Mouse (Mus musculus): ENCODE measurements around the gene Spout1.

Gene Spout1

DNA sequence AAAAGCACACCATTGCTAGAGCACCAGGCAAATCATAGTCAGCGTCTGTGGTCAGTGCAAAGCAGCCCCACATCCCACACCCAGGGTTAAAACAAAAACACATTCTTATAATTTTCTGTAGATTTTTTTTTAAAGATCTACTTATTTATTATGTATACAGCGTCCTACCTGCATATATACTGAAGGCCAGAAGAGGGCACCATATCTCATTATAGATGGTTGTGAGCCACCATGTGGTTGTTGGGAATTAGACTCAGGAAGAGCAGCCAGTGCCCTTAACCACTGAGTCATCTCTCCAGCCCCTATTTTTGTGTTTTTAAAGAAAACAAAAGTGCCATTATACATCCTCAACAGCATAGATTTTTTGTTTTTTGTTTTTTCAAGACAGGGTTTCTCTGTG is 49.5 kb downstream of the Spout1 start:
- DNase-seq (ENCODE audit: low spot score): no peak

DNA sequence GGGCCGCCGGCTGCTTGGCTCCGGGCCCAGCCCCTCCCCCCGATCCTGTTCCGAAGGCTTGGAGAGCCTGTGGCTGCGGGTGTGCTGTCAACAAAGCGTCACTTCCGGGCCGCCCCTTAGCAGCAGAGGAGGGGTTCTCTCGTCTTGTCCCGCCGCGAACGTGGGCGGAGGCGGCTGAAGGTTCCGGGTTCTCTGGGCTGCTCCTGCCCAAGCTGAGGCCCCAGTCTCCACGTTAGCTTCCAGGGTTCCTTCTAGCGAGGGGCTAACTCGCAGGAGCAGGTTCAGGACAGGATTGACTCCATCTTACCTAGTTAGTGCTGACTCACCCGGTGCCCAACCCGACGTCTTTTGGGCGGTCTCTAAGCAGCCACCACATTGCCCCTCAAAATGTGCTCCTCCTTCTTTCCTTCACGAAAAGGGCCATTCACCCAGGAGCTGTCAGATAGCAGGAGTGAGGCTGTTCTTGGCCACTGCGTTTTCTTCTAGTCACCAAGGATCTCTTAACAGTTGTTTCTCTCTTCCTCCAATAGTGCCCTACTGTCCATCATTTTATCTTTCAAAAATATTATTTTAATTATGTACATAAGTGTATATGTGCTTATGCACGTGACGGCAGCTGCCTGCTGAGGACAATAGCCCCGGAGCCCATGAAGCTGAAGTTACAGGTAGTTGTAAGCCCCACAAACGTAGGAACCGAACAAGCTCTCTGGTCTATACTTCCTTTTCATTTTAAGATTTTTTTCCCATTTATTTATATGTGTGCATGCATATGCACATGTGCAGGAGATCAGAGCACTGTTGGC is 53.6 kb downstream of the Spout1 start, which contains the start of gene Zer1:
TSS of gene Zer1 (minus strand) at position 114 of the 803 bp plus-strand sequence.
- DNase-seq (ENCODE audit: low spot score): peak; percentile 95

DNA sequence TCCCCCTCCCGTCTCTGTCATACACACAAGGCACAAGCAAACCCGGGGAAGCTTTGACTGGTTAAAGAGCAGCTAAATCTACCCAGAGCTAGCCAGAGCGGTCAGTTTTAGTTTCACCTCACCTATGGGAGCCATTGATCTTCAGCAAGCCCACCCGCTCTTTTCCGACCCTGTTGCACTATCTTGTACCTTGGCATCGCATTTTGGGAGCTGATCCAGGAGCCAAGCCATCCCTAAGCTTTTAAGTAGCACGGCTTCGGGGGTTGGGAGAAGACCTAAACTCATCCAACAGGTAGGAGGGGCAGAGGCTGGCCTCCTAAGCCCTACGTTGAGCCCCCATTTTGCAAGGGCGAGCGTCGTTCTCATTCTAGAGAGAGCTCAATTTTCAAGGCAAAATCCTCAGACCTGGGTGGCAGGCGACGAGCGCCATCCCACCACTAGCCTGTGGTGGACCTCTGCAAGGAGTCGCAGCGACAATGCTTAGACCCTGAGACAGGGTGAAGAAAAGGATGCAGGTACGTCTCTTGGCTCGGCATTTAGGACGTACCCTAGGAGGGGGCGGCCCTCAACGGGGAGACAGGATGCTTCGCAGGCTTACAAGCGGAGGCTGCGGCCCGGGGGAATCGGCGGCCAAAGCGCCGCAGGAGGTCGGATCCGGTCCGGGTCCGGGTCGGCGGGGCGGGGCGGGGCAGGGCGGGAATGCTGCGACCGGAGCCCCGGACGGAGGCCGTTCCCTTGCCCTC is 54.4 kb downstream of the Spout1 start:
- DNase-seq (ENCODE audit: low spot score): no peak
